Mouse (Mus musculus): ENCODE measurements around the gene Actr1a.

DNA sequence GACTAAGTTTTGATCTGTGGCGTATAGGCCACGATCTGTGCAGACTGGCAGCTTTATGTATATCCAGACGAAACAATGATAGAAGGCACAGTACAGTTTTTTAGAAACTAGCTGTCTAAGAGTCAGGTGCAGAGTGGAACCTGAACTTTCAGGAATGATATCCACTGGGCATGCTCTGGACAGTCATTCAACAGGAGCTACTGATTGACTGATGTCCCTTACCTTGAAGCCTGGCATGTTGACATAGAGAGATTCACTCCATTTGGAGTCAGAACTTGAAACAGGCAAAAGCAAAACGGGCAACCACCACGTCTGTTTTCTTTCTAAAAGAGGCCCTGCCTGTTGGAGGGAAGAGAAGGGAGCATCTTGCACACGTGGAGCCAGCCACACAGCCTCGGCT, 5.0 kb upstream of the Actr1a start:
- TF ChIP-seq TCF12 (IDR thresholded peaks at IDR 0.05; ENCODE audit: insufficient read depth, poor library complexity, severe bottlenecking) (no peak), POLR2A (IDR thresholded peaks at IDR 0.05; ENCODE audit: insufficient read length, low read depth) (no peak), MYOD1 (IDR thresholded peaks at IDR 0.05; ENCODE audit: control insufficient read depth in 1 of 3, insufficient read length in 2 of 3, low read depth in 2 of 3) (no peak), USF1 (IDR thresholded peaks at IDR 0.05; ENCODE audit: low read depth) (no peak), MYOG (IDR thresholded peaks at IDR 0.05; ENCODE audit: control insufficient read depth in 1 of 3, insufficient read depth in 1 of 3, insufficient read length in 2 of 3, low read depth in 2 of 3) (no peak)
